Mouse (Mus musculus) lung, postnatal 0 days (tissue): ENCODE measurements around the gene Crtc3. TPM values are rescaled to one million over a fixed set of nuclear protein-coding genes. Genes with fewer than 3 reads are reported as not detected.

Experiments used
- ATAC-seq: fragments of 200-750 bp; cut with Nextera tagmentation; 2 replicates; pipeline ENCODE4 v1.8.0; 2017; ENCODE audit warnings: moderate library complexity
- DNase-seq: peaks from one replicate; pipeline ENCODE4 v3.0.0-alpha.2; 2016; ENCODE audit warnings: low spot score
- H3K27ac ChIP-seq: fragments of 300-500 bp; sonication (generic); 2 replicates; pipeline ENCODE4 v1.5.1; 2014; ENCODE audit warnings: antibody characterized with exemption, mild to moderate bottlenecking, low read length, mixed read lengths
- H3K27me3 ChIP-seq: fragments of 300-500 bp; sonication (generic); replicated peaks from 2 replicates; pipeline ENCODE4 v1.6.1; 2014; ENCODE audit warnings: low read length, mixed read lengths; ENCODE audit not compliant: insufficient read depth
- H3K36me3 ChIP-seq: fragments of 300-500 bp; sonication (generic); 2 replicates; pipeline ENCODE4 v1.6.1; 2014; ENCODE audit warnings: low read length, mixed read lengths; ENCODE audit not compliant: insufficient read depth
- H3K4me1 ChIP-seq: fragments of 300-500 bp; sonication (generic); 2 replicates; pipeline ENCODE4 v1.6.1; 2014; ENCODE audit warnings: antibody characterized with exemption, low read depth, low read length, mixed read lengths; ENCODE audit not compliant: insufficient read depth
- H3K4me2 ChIP-seq: fragments of 300-500 bp; sonication (generic); replicated peaks from 2 replicates; pipeline ENCODE4 v1.6.1; 2014; ENCODE audit warnings: low read depth, mild to moderate bottlenecking, low read length, moderate library complexity, mixed read lengths
- H3K4me3 ChIP-seq: fragments of 300-500 bp; sonication (generic); 2 replicates; pipeline ENCODE4 v1.5.1; 2014; ENCODE audit warnings: low read depth, low read length
- H3K9ac ChIP-seq: fragments of 300-500 bp; sonication (generic); replicated peaks from 2 replicates; pipeline ENCODE4 v1.6.1; 2014; ENCODE audit warnings: low read depth, mild to moderate bottlenecking
- H3K9me3 ChIP-seq: fragments of 300-500 bp; sonication (generic); 2 replicates; pipeline ENCODE4 v1.6.1; 2016; ENCODE audit warnings: low read length, mixed read lengths
- CTCF ChIP-seq: IDR thresholded peaks from 2 replicates; pipeline ENCODE4 v1.5.1; 2016; ENCODE audit warnings: antibody characterized with exemption, mild to moderate bottlenecking
- EP300 ChIP-seq: IDR thresholded peaks from 2 replicates; pipeline ENCODE4 v1.6.1; 2016; ENCODE audit warnings: antibody characterized with exemption, mild to moderate bottlenecking, control low read depth
- WGBS: fragments of 180-500 bp; shearing (Covaris S2); extraction: QIAGEN DNeasy Blood & Tissue Kit; methylation state at CpG from one replicate; pipeline ENCODE4 v1.1.7; 2014; 5-methylcytosine and 5-hydroxymethylcytosine counted together
- polyA plus RNA-seq: library from polyadenylated mRNA; unstranded; fragments of >200 nt; fragmentation: Nextera tagmentation; extraction: Ambion mirVana; gene quantifications from 2 replicates; pipeline ENCODE4 v1.2.1, GENCODE M21; 2015

Crtc3 gene
- polyA plus RNA-seq, 1 experiment from 2014 or later: 20.1 TPM

DNA sequence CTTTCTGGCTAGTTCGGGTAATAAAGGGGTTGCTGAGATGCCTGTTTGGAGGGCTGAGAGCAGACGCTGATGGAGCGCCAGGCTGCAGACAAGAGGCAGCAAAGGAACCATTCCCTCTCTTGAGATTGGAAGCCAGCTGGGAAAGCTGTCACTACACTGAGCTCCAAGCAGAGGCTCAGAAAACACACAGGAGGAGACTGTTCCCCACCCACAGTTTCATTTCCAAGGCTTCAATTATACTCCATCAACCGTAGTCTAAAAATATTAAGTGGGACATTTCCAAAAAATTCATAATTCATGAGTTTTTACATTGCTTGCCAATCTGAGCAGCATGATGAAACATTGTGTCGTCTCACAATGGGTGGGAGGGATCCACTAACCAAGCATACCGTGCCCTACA lies 2.5 kb upstream of the Crtc3 start:
- Histone ChIP-seq H3K4me3 (no peak overlapping the region), H3K27me3 (no peaks in the 10 kb centered on the region), H3K36me3 (no peaks in the 10 kb centered on the region), H3K27ac (no peak overlapping the region), H3K4me1 (peaks cover 5% of the 10 kb centered on the region; the same call in 1 of the 2 replicates), H3K9ac (no peak overlapping the region), H3K9me3 (no peaks in the 10 kb centered on the region), H3K4me2 (no peak overlapping the region)
- ATAC-seq: no peak
- WGBS: 58% methylated on average over 6 of the region's 6 CpGs
- TF ChIP-seq CTCF (no peak), EP300 (no peak)
- peak; percentile 76 for DNase-seq

DNA sequence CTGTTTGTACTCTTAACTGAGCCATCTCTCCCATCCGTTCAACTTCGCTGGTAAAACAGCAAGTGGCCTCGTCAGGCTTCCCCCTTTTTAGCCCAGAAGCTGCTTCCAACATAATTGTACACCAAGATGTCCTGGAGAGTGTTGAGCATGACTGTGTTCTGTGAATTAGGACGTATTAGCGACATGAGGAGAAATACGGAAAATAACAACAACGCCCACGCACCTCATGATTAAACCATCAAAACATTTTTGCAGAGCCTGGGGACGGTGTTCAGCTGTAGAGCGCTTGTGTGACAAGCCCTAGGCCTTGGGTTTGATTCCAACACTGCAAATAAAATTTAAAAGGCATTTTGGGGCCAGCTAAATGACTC lies 529 bp upstream of the Crtc3 start:
- WGBS: 26% methylated on average over 10 of the region's 10 CpGs
- Histone ChIP-seq H3K27me3 (no peaks in the 10 kb centered on the region), H3K4me3 (peak overlapping the region; percentile 95), H3K4me2 (peak overlapping the region; percentile 84), H3K36me3 (no peaks in the 10 kb centered on the region), H3K4me1 (peaks cover 5% of the 10 kb centered on the region; the same call in 1 of the 2 replicates), H3K9ac (peak overlapping the region; percentile 89), H3K27ac (peak overlapping the region; percentile 97), H3K9me3 (no peaks in the 10 kb centered on the region)
- ATAC-seq (no peak), DNase-seq (no peak)
- TF ChIP-seq CTCF (no peak), EP300 (no peak)

DNA sequence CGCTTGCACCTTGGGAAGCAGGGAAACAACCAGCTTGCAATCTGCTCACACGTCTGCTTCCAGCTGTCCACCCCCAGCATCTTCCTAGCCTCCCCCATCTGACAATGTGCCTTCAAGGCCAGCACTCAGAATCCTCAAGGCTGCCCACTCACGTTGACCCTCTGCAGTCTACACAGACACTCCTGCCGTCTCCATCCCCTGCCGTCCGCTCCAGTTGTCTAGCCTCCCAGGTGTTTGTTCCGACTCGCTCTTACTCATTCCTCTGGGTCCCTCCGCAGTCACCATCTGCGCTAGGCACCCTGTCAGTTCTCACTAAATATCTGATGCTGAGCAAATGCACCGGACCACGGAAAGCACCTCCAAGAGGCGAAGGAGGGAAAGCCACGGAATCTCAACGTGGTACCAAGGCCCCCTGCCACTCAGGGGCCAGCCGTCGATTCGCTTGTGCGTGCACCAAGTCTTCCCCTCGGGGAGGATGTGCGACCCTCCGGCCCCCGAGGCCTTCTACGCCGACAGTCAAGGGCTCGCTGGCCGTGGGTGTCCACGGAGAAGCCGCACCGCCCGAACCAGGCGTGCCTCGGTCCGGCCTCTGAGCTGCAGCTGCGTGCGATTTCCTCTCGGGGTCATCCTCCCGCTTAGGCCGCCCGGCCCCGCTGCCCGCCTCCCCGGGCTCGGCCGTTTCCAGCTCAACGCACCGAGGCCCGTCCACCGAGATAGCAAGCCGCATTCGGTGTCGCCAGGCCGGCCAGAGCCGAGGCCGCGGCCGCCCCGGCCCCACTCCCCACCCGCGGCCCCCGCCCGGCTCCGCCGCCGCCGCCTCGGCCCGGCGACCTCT lies 739 bp downstream of the Crtc3 start:
- no peaks in the 10 kb centered on the region for H3K9me3 ChIP-seq
- ATAC-seq (peak; percentile 67), DNase-seq (peak; percentile 68)
- no peaks in the 10 kb centered on the region for H3K36me3 ChIP-seq
- peak overlapping the region; percentile 84 for H3K4me2 ChIP-seq
- H3K27me3 ChIP-seq: no peaks in the 10 kb centered on the region
- peaks cover 5% of the 10 kb centered on the region; the same call in 1 of the 2 replicates for H3K4me1 ChIP-seq
- H3K27ac ChIP-seq: peak overlapping the region; percentile 97
- TF ChIP-seq CTCF: peak; percentile 52
- no peak for TF ChIP-seq EP300
- peak overlapping the region; percentile 95 for H3K4me3 ChIP-seq
- peak overlapping the region; percentile 89 for H3K9ac ChIP-seq
- whole genome bisulfite sequencing: 2% methylated on average over 54 of the region's 69 CpGs

DNA sequence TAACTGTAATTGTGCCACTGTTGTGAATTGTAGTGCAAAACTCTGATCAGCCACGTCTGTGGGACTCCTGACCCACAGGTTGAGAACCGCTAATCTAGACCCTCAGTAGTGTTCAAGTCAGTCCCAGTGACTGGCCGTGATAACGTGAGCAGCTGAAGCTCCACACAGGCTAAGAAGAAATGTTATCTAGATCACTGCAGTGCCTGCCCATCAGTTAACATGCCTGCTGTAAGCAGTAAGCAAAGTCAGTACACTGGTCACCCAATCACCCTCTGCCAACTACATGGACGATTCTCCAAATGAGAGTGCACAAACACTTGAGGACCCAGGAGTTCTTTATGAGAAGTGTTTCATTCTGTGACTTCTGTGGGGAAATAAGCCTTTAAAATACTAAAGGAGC lies 3.0 kb downstream of the Crtc3 start:
- TF ChIP-seq CTCF (no peak), EP300 (no peak)
- Histone ChIP-seq H3K9me3 (no peaks in the 10 kb centered on the region), H3K27ac (no peak overlapping the region), H3K4me2 (no peak overlapping the region), H3K9ac (no peak overlapping the region), H3K4me3 (no peak overlapping the region), H3K27me3 (no peaks in the 10 kb centered on the region), H3K4me1 (peaks cover 5% of the 10 kb centered on the region; the same call in 1 of the 2 replicates), H3K36me3 (no peaks in the 10 kb centered on the region)
- 71% methylated on average over 5 of the region's 5 CpGs for WGBS
- ATAC-seq: no peak
- peak; percentile 11 for DNase-seq

DNA sequence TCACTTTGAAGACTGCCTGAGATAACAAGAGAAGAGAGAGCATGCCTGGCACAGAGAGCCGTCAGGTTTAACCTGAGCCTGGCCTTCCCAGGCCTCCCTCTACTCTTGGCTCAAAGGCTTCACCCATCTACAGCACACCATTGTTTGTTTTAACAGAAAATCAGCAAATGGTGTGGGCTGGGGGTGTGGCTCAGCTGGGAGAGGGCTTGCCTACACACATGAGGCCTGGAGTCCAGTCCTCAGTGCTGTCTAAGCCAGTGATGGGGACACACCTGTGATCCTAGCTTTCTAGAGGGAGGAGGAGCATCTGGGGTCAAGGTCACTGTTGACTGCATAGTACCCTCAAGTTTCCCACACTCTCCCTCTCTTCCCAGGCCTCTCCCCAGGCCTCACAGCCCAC lies 6.0 kb downstream of the Crtc3 start:
- DNase-seq (no peak), ATAC-seq (no peak)
- Histone ChIP-seq H3K9ac (no peak overlapping the region), H3K9me3 (no peaks in the 10 kb centered on the region), H3K4me2 (no peak overlapping the region), H3K36me3 (no peaks in the 10 kb centered on the region), H3K27me3 (no peaks in the 10 kb centered on the region), H3K4me1 (no peaks in the 10 kb centered on the region), H3K4me3 (no peak overlapping the region), H3K27ac (no peak overlapping the region)
- TF ChIP-seq EP300 (no peak), CTCF (no peak)
- 36% methylated on average over 1 of the region's 1 CpGs for whole genome bisulfite sequencing

DNA sequence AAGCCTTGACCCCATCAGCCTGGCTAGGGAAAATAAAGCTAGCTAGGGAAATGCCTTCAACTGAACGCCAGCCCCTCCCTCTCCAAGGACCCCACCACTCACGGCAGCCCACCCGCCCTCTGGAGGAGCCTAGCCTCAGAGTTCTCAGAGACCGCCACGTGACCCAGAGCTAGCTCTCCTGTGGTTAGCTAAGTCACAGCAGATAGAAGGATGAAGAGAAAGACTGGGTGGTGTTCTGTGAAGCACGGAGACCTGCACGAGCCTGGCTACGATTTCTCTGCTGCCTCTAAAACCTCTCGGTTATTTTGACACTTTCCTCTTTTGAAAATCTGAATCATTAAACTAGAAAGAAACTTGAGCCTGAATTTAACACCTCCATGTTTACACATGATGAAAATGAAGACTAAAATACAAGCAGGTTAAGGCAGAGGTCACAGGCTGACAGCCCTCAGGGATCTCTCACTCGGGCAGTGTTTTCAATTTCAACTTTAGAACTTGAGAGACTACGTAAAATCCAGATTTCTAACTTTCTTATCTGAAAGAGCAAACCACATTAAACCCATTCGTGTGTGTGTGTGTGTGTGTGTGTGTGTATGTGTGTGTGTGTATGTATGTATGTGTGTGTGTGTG lies 8.3 kb downstream of the Crtc3 start:
- Histone ChIP-seq H3K27ac (no peak overlapping the region), H3K9me3 (no peaks in the 10 kb centered on the region), H3K4me2 (no peak overlapping the region), H3K36me3 (no peaks in the 10 kb centered on the region), H3K27me3 (no peaks in the 10 kb centered on the region), H3K4me1 (no peaks in the 10 kb centered on the region), H3K9ac (no peak overlapping the region), H3K4me3 (no peak overlapping the region)
- ATAC-seq (no peak), DNase-seq (no peak)
- TF ChIP-seq EP300 (no peak), CTCF (no peak)
- 30% methylated on average over 12 of the region's 12 CpGs for WGBS
